Mouse (Mus musculus) erythroblast, adult 5-6 weeks (primary cell): ENCODE results near the gene Mgme1. TPM values are rescaled to one million over a fixed set of nuclear protein-coding genes. Genes with fewer than 3 reads are reported as not detected.

Experiments
- ATAC-seq: replicated peaks from 2 replicates; pipeline ENCODE4 v1.8.0; 2016; ENCODE audit warnings: moderate number of reproducible peaks, mild to moderate bottlenecking, moderate TSS enrichment, inconsistent platforms; ENCODE audit not compliant: poor library complexity, low FRiP score, severe bottlenecking
- total RNA-seq, 2 experiments: library from RNA; stranded (forward) in 1 of 2; stranded (reverse) in 1 of 2; fragments of 150-400 nt in 1 of 2; fragments of 200-764, 138-1000 nt in 1 of 2; gene quantifications; 2 replicates each; pipeline versions ENCODE4 v1.2.3 to v1.2.4; 2015 to 2017; ENCODE audit warnings: low replicate concordance in 2 of 2

The Mgme1 gene
- total RNA-seq, 2 experiments from 2014 or later: 0.77 to 4.6 TPM

DNA sequence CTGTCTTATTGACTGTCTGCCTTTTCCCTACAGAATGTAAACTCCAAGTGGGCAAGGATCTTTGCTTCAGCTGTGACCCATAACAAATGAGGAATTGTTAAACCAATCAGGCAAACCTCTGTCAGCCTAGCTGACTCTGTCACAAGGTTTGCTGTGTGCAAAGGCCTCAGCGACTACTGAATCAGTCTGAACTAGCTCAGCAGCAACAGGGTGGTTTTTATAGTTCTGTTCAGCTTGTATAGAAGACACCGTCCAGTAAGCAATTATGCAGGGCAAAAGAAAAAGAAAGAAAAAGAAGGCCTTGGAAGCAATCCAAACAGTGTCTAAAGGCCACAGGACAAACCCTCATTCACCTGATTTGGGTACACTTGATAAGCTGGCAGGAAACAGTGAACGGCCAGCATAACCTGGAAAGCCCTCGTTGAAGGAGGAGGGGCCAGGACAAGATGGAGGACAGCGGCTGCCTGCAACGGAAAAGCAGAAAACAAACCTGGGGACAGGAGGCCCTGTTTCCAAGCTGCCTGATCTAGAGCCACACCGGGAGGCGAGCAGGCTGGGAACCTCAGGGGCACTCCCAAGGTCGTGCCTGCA lies 24.8 kb downstream of the Mgme1 start:
- ATAC-seq: no peak

- no peak for ATAC-seq
Observed at GRCm38 (mm10) chr2:144299749-144300669, 29.5 kb downstream of the Mgme1 start.

GRCm38 (mm10) chr2:144301101-144301500 lies 30.6 kb downstream of the Mgme1 start:
- ATAC-seq: no peak

GRCm38 (mm10) chr2:144305721-144306294 lies 35.3 kb downstream of the Mgme1 start:
- no peak for ATAC-seq

DNA sequence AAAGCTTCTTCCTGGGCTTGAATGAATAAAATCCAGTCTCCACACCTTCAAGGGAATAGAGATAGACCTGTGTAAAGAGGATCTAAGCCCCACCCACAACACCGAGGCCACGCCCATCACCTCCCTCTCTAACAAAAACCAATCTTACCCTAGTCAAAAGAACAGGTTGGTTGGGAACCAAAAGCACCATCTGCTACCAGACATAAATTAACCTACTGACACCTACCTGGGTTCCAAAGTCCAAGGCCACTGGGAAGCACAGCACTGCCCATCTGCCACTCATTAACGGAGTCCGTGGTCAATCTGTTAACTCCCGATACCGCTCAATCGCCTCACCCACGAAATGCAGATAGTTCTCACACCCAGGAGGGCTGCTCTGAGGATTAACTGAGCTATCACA lies 38.1 kb downstream of the Mgme1 start:
- ATAC-seq: no peak

DNA sequence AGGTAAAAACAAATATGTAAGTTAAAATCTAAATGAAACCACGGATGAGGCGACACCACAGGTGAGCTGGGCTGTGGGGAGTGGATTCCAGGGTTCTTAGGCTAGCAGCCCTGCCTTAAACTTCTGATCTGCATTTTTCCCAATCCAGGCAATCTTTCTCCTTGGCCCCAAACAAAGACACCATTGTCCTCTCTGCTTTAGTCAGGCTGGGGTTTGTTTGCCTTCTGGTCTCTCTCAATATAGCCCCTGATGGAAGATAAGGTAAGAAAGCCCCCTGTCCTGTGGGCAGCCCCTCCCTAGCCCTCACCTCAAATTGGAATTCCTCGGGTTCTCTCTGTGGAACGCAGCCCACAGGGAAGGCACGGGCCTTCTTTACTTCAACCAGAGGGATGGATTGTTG lies 39.8 kb downstream of the Mgme1 start:
- no peak for ATAC-seq

DNA sequence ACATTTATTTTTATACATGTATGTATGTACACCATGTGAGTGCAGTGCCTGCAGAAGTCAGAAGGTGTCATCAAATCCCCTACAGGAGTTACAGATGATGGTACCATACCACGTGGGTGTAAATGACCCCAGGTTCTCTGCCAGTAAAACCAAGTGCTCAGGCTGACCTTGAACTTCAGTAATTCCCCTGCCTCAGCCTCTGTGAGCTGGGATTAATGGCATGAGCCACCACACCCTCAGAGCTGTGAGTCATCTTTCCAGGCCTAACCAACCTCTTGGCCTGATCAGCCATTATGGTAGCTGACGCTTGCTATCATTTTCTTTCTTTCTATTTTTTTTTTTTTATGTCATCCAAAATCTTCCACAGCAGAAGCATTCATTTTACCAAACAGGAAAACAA lies 40.9 kb downstream of the Mgme1 start:
- no peak for ATAC-seq

DNA sequence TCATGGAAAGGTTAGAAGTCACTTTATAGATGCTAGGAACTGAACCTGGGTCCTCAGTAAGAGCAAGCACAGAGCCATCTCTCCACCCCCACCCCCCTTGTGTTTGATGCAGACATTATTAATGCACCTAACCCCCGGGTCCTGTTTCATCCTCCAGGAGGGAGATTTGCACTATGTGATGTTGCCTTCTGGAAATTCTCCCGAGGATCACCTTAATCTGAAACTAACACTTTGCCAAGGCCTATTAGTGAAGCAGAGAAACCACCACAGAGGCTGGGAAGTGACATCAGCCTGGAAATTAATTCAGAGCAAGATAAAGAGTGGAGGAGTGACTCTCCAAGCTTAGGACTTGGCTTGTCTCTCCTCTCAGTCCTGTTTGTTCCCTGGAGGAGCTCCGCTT lies 53.8 kb downstream of the Mgme1 start:
- no peak for ATAC-seq

DNA sequence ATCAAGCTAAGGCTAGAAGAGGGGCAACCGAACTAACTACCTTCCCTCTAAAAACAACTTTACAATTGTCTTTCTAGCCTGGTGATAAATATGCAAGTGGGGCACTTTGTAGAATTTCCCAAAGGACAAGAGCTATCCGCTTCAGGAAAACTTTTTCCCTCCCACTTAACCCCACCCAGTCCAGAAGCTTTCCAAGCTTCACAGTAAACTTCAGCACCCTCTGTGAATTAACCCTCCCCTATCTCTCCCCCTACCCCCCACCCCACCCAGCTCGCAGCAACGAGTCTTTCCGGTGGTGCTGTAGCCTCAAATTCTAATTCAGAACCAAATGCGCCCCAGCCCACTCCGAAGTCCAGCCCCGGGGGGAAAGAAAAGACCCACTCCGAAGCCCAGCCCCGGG lies 59.0 kb downstream of the Mgme1 start:
- no peak for ATAC-seq

DNA sequence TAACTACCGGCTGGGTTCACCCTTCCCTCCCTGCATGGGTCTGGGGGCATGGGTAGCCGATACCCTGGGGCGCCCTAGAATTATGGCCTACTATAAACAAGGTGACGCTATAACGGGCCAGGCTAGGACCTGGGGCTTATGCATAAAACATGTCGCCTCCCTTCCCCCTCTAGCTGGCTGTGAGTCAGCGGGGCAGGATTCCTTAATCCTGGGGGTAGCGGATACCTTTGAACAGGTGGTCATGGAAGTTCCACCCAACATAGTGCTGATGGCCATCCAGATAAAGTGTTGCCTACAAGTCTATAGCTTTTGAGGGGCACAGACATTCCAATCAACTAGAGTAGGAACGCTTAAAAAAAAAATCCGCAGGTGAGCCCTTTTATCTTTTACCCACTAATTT lies 59.5 kb downstream of the Mgme1 start:
- no peak for ATAC-seq

DNA sequence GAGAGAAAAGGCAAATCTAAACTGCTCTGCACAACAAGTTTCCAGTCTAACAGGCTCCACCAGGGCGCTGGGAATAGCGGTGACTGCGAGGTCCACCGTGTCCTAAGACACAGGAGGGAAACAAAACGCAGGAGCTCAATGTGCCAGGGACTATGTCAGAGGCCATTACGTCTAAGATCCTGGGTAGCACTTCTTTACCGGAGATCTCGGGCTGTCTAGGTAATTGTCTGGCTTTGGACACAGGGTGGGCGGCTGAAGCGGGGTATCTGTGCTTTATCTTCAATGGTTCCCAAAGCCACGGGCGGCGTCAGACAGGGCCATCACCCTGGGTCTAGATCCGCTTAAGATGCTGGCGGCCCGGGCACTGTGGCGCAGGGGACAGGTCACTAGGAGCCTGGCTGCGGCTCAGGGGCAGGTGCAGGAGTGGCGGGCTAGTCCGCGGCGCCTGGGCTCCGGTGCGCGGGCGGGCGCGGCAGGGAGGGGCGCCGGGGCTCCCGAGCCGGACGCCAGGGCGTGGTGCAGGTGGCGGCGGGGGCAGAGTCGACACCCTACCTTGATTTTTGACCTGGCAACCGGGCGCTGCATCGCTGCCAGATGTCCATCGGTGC lies 60.0 kb downstream of the Mgme1 start:
- ATAC-seq: no peak

Other genes starting within 250 kb of the Mgme1 start
- gene Banf2, start 237.6 kb upstream of the Mgme1 start, total RNA-seq (2015; ENCODE audit: low replicate concordance): not detected in 2 replicates
- not detected in 2 replicates for gene Banf2, start 237.6 kb upstream of the Mgme1 start, total RNA-seq (2017; ENCODE audit: low replicate concordance)
- gene Snx5, start 243 bp downstream of the Mgme1 start, total RNA-seq (2015; ENCODE audit: low replicate concordance): 57.5 and 85.5 TPM in 2 replicates
- 58.0 and 74.6 TPM in 2 replicates for gene Snx5, start 243 bp downstream of the Mgme1 start, total RNA-seq (2017; ENCODE audit: low replicate concordance)
- not detected in 2 replicates for gene Ovol2, start 61.5 kb downstream of the Mgme1 start, total RNA-seq (2015; ENCODE audit: low replicate concordance)
- not detected in 2 replicates for gene Ovol2, start 61.5 kb downstream of the Mgme1 start, total RNA-seq (2017; ENCODE audit: low replicate concordance)
- gene Kat14, start 98.3 kb downstream of the Mgme1 start, total RNA-seq (2015; ENCODE audit: low replicate concordance): 7.1 and 8.6 TPM in 2 replicates
- 9.5 and 13.5 TPM in 2 replicates for gene Kat14, start 98.3 kb downstream of the Mgme1 start, total RNA-seq (2017; ENCODE audit: low replicate concordance)
- not detected in 2 replicates for gene Pet117, start 98.3 kb downstream of the Mgme1 start, total RNA-seq (2015; ENCODE audit: low replicate concordance)
- gene Pet117, start 98.3 kb downstream of the Mgme1 start, total RNA-seq (2017; ENCODE audit: low replicate concordance): 5.4 TPM in 1 of 2 replicates, not detected in the other